Mouse (Mus musculus): Measurements from ENCODE around the gene Gm18336. TPM values are rescaled to one million over a fixed set of nuclear protein-coding genes. Genes with fewer than 3 reads are reported as not detected.

Gene Gm18336
- total and polyA plus RNA-seq, 3 experiments: not detected

DNA sequence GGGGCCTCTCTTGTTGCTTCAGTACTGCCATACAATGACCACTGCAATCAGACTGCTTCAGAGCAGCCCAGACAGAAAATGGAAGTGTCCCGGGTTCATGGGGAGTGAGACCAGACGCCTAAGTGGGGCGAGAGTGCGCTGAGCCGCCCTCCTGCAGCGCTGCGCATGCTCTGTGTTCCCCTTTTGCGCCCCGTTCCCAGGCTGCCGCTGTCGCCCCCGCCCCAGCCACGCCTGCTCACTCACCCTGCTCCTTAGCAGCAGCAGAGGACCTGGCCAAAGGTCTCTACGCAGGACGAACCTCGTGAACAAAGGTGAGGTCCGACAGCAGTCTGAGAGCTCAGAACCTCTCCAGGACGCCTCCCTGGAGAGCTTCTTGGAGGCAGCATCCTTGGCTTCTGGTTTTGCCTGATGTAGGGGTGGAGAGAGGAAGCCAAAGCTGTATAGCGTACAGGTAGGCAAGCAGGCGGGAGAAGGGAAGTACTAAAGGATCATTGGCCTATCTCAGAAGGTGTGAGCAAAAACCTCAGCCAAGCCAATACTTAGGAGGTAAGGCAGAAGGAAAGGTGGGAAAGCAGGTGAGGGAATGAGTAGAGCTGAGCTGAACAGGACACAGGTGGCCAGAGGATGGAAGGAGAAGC is 12.5 kb upstream of the Gm18336 start, which contains the start of gene Zfp92:
Gene Zfp92, plus strand, starts transcription at position 217 of the 638 bp plus-strand sequence.
- ATAC-seq (ENCODE audit: extremely low read depth, insufficient number of reproducible peaks, low FRiP score, poor library complexity, severe bottlenecking) (no peak), DNase-seq (ENCODE audit: low spot score) (no peak)
- no peaks in the 10 kb centered on the region for H3K9me3 ChIP-seq (replicated peaks)
- peaks cover 5% of the 10 kb centered on the region; the same call in 1 of the 2 replicates for H3K27me3 ChIP-seq (ENCODE audit: insufficient read depth, low read length)
- TF ChIP-seq TAL1 (conservative IDR thresholded peaks at IDR 0.05; ENCODE audit: low read depth, low read length): no peak
- no peak for TF ChIP-seq GATA1 (IDR thresholded peaks at IDR 0.05; ENCODE audit: borderline replicate concordance, low read length)
- TF ChIP-seq POLR2AphosphoS5 (IDR thresholded peaks at IDR 0.05; ENCODE audit: insufficient replicate concordance, low read depth, low read length): no peak
- TF ChIP-seq GATA2 (IDR thresholded peaks at IDR 0.05; ENCODE audit: borderline replicate concordance, low read depth, low read length): no peak
- no peak for TF ChIP-seq CTCF (IDR thresholded peaks at IDR 0.05; ENCODE audit: low read depth, low read length)
- no peaks in the 10 kb centered on the region for H3K4me1 ChIP-seq (ENCODE audit: insufficient read depth, low read depth, low read length)
- H3K36me3 ChIP-seq (replicated peaks): no peaks in the 10 kb centered on the region
- no peak within 1 kb of the TSS for H3K4me3 ChIP-seq (ENCODE audit: low read depth, low read length)

DNA sequence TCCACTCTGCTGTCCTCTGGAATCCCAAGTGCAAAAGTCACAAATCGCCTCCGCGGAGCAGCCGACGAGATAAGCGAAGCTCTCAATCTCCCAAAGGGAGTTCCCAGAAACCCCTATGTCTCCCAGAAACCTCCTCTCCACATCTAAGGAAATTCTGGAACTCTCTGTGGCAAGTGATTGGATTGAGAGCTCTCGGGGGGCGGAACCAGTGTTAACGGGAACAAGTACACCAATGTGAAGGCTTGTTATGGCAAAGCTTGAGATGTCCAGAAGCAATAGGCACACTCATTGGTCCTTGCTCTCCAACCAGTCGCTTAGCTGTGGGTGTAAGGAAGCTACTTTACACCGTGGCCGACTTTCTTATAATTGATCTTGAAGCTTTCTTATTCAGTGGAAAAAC is 3.1 kb upstream of the Gm18336 start:
- Histone ChIP-seq H3K9me3 (replicated peaks) (no peaks in the 10 kb centered on the region), H3K4me1 (ENCODE audit: insufficient read depth, low read depth, low read length) (no peaks in the 10 kb centered on the region), H3K4me3 (ENCODE audit: low read depth, low read length) (no peak overlapping the region), H3K27me3 (ENCODE audit: insufficient read depth, low read length) (peaks cover 3% of the 10 kb centered on the region; the same call in 1 of the 2 replicates), H3K36me3 (replicated peaks) (no peaks in the 10 kb centered on the region)
- TF ChIP-seq GATA1 (IDR thresholded peaks at IDR 0.05; ENCODE audit: borderline replicate concordance, low read length): no peak
- TF ChIP-seq TAL1 (conservative IDR thresholded peaks at IDR 0.05; ENCODE audit: low read depth, low read length): no peak
- TF ChIP-seq GATA2 (IDR thresholded peaks at IDR 0.05; ENCODE audit: borderline replicate concordance, low read depth, low read length): no peak
- TF ChIP-seq CTCF (IDR thresholded peaks at IDR 0.05; ENCODE audit: low read depth, low read length): no peak
- no peak for TF ChIP-seq POLR2AphosphoS5 (IDR thresholded peaks at IDR 0.05; ENCODE audit: insufficient replicate concordance, low read depth, low read length)
- ATAC-seq (ENCODE audit: extremely low read depth, insufficient number of reproducible peaks, low FRiP score, poor library complexity, severe bottlenecking): no peak
- DNase-seq (ENCODE audit: low spot score): no peak

DNA sequence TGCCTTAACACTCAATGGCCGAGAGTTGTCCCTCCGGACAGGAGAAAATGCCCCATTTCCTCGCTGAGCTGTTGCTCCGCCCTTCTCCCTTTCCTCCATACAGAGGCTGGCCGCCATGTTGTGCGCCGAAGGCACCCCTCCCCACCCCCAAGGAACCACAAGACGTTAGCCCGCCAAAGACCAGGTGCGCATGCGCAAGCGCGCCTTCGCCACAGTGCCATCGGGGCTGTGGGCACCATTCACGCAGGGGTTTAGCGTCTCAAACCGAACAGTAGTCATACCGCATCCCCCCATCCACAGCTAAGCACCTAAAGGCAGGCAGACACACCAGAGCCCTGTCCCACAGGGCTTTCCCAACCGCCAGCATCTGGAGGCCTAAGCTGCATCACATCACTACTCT is 2.4 kb upstream of the Gm18336 start:
- Histone ChIP-seq H3K4me1 (ENCODE audit: insufficient read depth, low read depth, low read length) (no peaks in the 10 kb centered on the region), H3K27me3 (ENCODE audit: insufficient read depth, low read length) (peaks cover 3% of the 10 kb centered on the region; the same call in 1 of the 2 replicates), H3K4me3 (ENCODE audit: low read depth, low read length) (no peak overlapping the region), H3K9me3 (replicated peaks) (no peaks in the 10 kb centered on the region), H3K36me3 (replicated peaks) (no peaks in the 10 kb centered on the region)
- ATAC-seq (ENCODE audit: extremely low read depth, insufficient number of reproducible peaks, low FRiP score, poor library complexity, severe bottlenecking) (no peak), DNase-seq (ENCODE audit: low spot score) (no peak)
- no peak for TF ChIP-seq CTCF (IDR thresholded peaks at IDR 0.05; ENCODE audit: low read depth, low read length)
- no peak for TF ChIP-seq TAL1 (conservative IDR thresholded peaks at IDR 0.05; ENCODE audit: low read depth, low read length)
- TF ChIP-seq GATA2 (IDR thresholded peaks at IDR 0.05; ENCODE audit: borderline replicate concordance, low read depth, low read length): no peak
- no peak for TF ChIP-seq GATA1 (IDR thresholded peaks at IDR 0.05; ENCODE audit: borderline replicate concordance, low read length)
- no peak for TF ChIP-seq POLR2AphosphoS5 (IDR thresholded peaks at IDR 0.05; ENCODE audit: insufficient replicate concordance, low read depth, low read length)

DNA sequence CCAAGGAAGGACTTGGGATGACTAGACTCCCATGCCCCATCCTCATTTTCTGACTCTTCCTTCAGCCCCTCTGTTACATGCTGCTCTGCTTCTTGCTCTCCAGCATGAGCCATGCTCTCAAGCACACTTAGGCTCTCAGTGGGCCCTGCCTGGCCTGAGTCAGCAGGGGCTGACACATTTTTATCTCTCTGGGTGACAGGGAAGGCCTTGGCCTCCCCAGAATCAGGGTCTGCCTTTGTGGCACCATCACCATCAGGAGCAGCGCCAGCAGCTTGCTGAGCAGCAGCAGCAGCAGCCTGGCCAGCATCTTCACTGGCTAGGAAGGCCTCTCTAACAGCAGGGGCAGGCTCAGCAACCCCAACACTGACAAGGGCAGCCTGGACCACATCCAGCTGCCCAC is 2.1 kb downstream of the Gm18336 start:
- TF ChIP-seq TAL1 (conservative IDR thresholded peaks at IDR 0.05; ENCODE audit: low read depth, low read length) (no peak), CTCF (IDR thresholded peaks at IDR 0.05; ENCODE audit: low read depth, low read length) (no peak), GATA1 (IDR thresholded peaks at IDR 0.05; ENCODE audit: borderline replicate concordance, low read length) (no peak), POLR2AphosphoS5 (IDR thresholded peaks at IDR 0.05; ENCODE audit: insufficient replicate concordance, low read depth, low read length) (no peak), GATA2 (IDR thresholded peaks at IDR 0.05; ENCODE audit: borderline replicate concordance, low read depth, low read length) (no peak)
- ATAC-seq (ENCODE audit: extremely low read depth, insufficient number of reproducible peaks, low FRiP score, poor library complexity, severe bottlenecking): no peak
- Histone ChIP-seq H3K27me3 (ENCODE audit: insufficient read depth, low read length) (peaks cover 3% of the 10 kb centered on the region; the same call in 1 of the 2 replicates), H3K9me3 (replicated peaks) (no peaks in the 10 kb centered on the region), H3K4me1 (ENCODE audit: insufficient read depth, low read depth, low read length) (no peaks in the 10 kb centered on the region), H3K4me3 (ENCODE audit: low read depth, low read length) (no peak overlapping the region), H3K36me3 (replicated peaks) (no peaks in the 10 kb centered on the region)
- DNase-seq (ENCODE audit: low spot score): no peak

DNA sequence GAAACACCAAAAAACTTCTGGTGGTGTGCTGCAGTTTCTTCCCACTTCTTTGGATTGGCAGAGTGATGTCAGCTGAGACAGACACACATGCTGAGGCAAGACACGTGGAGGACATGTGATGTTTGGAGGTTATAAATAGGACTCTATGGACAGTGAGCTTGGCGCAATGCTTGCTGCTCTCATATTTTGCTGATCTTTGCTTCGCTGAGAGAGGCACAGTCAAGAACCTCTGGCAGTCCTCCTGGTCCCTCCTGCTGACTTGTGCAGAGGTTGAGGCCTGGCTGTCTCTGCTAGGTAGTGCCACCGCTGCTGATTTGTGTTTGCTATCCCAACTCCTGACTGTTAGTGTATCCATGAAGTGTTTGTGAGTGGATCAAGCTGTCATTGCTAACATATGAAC is 7.1 kb downstream of the Gm18336 start:
- Histone ChIP-seq H3K27me3 (ENCODE audit: insufficient read depth, low read length) (no peaks in the 10 kb centered on the region), H3K4me3 (ENCODE audit: low read depth, low read length) (no peak overlapping the region), H3K36me3 (replicated peaks) (no peaks in the 10 kb centered on the region), H3K9me3 (replicated peaks) (no peaks in the 10 kb centered on the region), H3K4me1 (ENCODE audit: insufficient read depth, low read depth, low read length) (no peaks in the 10 kb centered on the region)
- ATAC-seq (ENCODE audit: extremely low read depth, insufficient number of reproducible peaks, low FRiP score, poor library complexity, severe bottlenecking) (no peak), DNase-seq (ENCODE audit: low spot score) (no peak)
- TF ChIP-seq POLR2AphosphoS5 (IDR thresholded peaks at IDR 0.05; ENCODE audit: insufficient replicate concordance, low read depth, low read length) (no peak), TAL1 (conservative IDR thresholded peaks at IDR 0.05; ENCODE audit: low read depth, low read length) (no peak), CTCF (IDR thresholded peaks at IDR 0.05; ENCODE audit: low read depth, low read length) (no peak), GATA1 (IDR thresholded peaks at IDR 0.05; ENCODE audit: borderline replicate concordance, low read length) (no peak), GATA2 (IDR thresholded peaks at IDR 0.05; ENCODE audit: borderline replicate concordance, low read depth, low read length) (no peak)

DNA sequence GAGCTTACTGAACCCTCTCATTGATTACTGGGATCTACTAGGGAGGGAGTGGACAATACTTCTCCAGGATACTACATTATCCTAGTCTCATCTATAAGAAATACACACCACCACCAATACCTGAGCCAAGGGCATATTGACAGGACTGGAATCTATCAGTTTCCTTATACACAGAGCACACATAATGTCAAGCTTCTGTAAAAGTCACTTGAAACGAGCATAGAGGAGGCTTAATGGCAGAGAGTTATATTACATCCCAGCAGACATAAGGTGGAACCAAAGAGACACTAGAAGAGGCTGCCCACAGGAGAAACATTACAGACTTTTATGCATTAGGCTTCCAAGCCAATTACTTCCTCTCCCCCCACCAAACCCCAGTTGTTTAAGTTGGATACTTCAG is 13.6 kb downstream of the Gm18336 start:
- Histone ChIP-seq H3K4me3 (ENCODE audit: low read depth, low read length) (no peak overlapping the region), H3K27me3 (ENCODE audit: insufficient read depth, low read length) (no peaks in the 10 kb centered on the region), H3K9me3 (replicated peaks) (no peaks in the 10 kb centered on the region), H3K4me1 (ENCODE audit: insufficient read depth, low read depth, low read length) (no peaks in the 10 kb centered on the region), H3K36me3 (replicated peaks) (no peaks in the 10 kb centered on the region)
- TF ChIP-seq GATA2 (IDR thresholded peaks at IDR 0.05; ENCODE audit: borderline replicate concordance, low read depth, low read length) (no peak), GATA1 (IDR thresholded peaks at IDR 0.05; ENCODE audit: borderline replicate concordance, low read length) (no peak), CTCF (IDR thresholded peaks at IDR 0.05; ENCODE audit: low read depth, low read length) (no peak), POLR2AphosphoS5 (IDR thresholded peaks at IDR 0.05; ENCODE audit: insufficient replicate concordance, low read depth, low read length) (no peak), TAL1 (conservative IDR thresholded peaks at IDR 0.05; ENCODE audit: low read depth, low read length) (no peak)
- no peak for DNase-seq (ENCODE audit: low spot score)
- no peak for ATAC-seq (ENCODE audit: extremely low read depth, insufficient number of reproducible peaks, low FRiP score, poor library complexity, severe bottlenecking)
